Mouse (Mus musculus) olfactory bulb, adult 2 months (tissue): ENCODE data around the gene Nploc4.

Source experiments
- CTCF ChIP-seq: fragments of 200-500 bp; IDR thresholded peaks from 2 replicates; pipeline ENCODE4 v1.5.1; 2012; ENCODE audit warnings: low read depth, mild to moderate bottlenecking, low read length, moderate library complexity; ENCODE audit not compliant: insufficient read depth
- POLR2A ChIP-seq: fragments of 200-500 bp; IDR thresholded peaks from 2 replicates; pipeline ENCODE4 v1.6.1; 2012; ENCODE audit warnings: mild to moderate bottlenecking, low read depth, low read length, moderate library complexity; ENCODE audit not compliant: insufficient read depth

GRCm38 (mm10) chr11:120387157-120387556, 50.4 kb downstream of the Nploc4 start:
- TF ChIP-seq CTCF (no peak), POLR2A (no peak)
